Mouse (Mus musculus) retina, postnatal 7 days (tissue): ENCODE data around the gene Popdc3.
A peak's percentile ranks its signal among the peaks of the same experiment; 100 is the strongest.
"Not testable (repeated sequence)": the region's sequence is repeated elsewhere in the genome, so short reads cannot be mapped to it uniquely, and the experiment has no call there.

Experiments
- DNase-seq: peaks from one replicate; pipeline ENCODE4 v3.0.0-alpha.2; 2012; ENCODE audit warnings: low read depth, low spot score

The Popdc3 gene

DNA sequence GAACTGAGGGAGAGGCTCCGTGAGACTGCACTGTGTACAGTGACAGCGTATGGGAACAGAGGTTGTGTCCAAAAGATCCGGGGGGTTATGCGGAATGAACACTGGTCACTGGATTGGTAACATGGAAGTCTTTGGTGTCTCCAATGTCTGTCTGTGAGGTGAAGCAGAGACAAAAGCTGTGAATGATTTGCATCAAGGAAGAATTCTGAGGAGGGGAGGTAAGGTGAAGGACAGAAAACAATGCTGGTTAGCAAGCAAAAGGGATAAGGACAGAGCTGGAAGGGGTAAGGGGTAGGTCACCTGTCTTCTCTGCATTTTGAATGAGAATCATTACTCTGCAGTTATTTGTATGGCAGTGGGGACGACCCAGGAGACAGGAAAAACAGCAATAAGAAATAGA is 16.6 kb downstream of the Popdc3 start:
- DNase-seq, result no peak

GRCm38 (mm10) chr10:45204582-45204981 is 26.7 kb downstream of the Popdc3 start:
- DNase-seq, result no peak

DNA sequence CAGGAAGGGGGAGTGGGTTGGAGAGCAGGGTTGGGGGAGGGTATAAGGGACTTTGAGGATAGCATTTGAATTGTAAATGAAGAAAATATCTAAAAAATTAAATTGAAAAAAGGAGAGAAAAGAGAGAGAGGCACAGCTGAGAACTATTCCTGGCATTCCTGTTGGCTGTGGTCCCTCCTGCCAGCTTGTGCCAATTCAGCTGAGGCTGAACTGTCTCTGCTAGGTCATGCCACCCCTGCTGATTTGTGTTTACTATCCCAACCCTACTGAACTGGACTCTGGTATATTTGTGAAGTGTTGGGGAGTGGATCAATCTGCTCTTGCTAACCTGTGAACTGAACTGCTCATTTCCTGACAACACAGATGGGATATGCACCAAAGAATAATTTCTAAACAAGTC is 32.3 kb downstream of the Popdc3 start:
- DNase-seq, result no peak

DNA sequence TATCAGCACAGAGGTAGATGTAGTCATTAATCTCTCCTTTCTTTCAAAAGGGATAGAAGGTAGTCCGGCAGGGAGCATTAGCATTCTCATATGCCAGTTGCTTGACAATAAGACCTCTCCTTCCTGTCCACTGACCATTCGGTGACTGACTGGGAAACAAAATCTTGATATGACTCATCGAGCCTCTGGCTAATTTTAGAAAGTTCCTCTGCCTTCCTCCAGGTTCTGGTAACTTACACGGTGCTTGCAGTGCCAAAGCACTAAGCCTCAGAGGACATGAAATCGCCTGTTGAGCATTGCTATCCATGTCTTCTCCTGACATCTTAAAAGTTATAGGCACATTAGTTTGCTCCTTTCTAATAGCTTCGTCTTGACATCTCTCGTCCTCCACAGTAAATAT is 38.8 kb downstream of the Popdc3 start:
- no peak for DNase-seq

- no peak for DNase-seq
Measured at GRCm38 (mm10) chr10:45229954-45230353, 52.1 kb downstream of the Popdc3 start.

DNA sequence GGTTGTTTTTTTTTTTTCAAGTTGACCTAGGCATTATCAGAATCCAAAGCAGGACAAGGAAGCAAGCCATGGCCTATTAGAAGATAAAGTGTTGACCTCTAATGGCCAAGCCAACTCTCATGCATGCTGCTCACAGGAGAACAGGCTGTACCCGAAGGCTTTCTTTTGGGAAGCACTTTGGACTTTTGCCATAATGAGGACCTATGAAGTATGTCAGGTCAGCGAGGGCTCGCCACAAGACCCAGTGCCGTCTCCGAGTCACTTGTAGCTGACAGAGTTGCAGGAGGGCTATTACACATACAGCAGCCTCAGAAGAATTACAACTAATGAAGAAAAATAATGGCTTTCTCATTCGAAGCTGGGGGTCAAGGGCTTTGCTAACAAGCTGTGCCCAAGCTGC is 55.5 kb downstream of the Popdc3 start:
- DNase-seq, result no peak

DNA sequence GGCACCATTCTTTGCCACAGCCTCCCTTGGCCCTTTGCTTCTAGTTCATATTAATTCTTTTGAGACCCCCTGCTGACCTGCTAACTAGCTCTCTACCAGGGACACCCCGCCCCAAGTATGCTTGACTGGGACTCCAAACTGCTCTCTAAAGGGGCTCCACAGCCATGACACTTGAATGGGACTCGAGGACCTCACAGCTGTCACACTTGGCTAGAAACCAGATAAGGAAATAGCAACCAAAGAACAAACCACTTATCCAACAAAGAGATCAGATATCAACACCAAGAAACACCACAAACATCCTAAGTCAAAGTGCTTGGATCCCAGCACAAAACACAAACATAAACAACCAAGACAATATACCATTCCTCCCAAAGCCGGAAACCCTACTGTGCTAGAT is 58.4 kb downstream of the Popdc3 start:
- no peak for DNase-seq

DNA sequence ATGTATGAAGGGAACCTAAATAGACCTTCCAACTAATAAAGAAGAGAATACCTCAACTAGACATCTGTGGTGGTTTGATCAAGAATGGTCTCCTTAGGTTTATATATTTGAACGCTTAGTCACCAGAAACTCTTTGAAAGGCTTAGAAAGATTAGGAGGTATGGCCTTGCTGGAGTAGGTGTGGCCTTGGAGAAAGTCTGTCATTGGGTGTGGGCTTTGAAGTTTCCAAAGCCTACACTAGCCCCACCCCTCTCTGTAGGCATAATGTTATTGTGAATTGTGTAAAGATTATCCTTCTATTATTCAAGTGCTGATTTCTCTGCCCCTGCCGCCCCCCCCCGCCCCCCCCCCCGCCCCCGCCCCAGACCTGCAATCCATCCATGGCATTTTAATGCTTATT is 59.6 kb downstream of the Popdc3 start:
- DNase-seq, result no peak

- DNase-seq, result no peak
Measured at GRCm38 (mm10) chr10:45260477-45260876, 82.6 kb downstream of the Popdc3 start.

GRCm38 (mm10) chr10:45262126-45262525 is 84.2 kb downstream of the Popdc3 start:
- DNase-seq, result no peak

- no peak for DNase-seq
Measured at GRCm38 (mm10) chr10:45276499-45276898, 98.6 kb downstream of the Popdc3 start.

DNA sequence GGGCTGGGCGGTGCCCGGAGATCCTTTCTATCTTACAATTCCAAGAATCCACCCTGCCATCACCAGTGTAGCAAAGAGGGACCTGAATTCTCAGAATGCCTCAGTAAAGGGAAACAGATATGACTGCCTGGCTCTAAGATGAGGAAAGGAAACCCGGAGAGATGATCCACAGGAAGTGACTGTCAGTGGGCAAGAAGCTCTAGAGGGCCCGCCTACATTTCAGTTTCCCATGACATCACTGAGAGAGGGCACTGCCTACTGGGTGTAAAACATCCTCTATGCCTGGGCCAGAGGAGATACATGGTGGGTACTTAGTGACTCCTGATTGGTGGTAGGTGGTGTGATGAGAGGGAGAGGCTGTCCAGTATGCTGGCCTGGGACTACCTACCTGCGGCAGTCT is 99.1 kb downstream of the Popdc3 start:
- DNase-seq, result no peak

DNA sequence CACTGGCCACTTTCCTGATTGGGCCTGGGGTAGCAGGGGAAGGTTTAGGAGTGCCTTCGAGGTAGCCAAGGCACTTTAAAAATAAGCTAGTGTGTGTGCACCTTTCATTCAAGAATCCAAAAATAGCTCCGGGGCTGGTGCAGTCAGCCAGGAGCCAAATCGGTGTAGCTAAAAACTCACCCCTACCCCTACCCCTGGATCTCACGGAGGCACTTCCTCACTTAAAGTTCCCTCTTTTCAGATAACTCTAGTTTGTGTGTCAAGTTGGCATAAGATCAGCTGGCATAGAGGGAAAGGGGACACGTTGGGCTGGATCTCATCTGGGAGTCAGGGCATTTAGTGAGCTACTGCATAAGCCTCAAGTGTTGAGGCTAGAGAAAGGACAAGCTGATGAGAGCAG is 107.8 kb downstream of the Popdc3 start:
- DNase-seq, result no peak

DNA sequence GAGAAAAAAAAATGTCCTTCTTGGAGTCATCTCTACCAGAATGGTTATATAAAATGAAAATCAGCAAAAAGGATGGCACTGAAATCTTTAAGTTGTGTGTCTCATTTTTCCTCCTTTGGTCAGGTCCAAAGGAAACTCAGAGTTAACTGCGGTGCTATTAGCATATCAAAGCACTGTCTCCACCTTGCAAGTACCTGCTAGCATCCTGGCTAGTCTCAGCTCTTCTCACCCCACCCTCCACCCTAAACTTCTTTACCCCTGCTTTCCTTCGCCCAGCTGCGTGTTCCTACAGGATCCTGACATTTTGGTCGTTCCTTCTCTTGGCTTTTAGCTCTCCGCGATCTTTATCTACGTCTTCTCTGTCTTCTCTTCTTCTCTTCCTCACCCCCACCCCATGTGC is 110.5 kb downstream of the Popdc3 start:
- no peak for DNase-seq

DNA sequence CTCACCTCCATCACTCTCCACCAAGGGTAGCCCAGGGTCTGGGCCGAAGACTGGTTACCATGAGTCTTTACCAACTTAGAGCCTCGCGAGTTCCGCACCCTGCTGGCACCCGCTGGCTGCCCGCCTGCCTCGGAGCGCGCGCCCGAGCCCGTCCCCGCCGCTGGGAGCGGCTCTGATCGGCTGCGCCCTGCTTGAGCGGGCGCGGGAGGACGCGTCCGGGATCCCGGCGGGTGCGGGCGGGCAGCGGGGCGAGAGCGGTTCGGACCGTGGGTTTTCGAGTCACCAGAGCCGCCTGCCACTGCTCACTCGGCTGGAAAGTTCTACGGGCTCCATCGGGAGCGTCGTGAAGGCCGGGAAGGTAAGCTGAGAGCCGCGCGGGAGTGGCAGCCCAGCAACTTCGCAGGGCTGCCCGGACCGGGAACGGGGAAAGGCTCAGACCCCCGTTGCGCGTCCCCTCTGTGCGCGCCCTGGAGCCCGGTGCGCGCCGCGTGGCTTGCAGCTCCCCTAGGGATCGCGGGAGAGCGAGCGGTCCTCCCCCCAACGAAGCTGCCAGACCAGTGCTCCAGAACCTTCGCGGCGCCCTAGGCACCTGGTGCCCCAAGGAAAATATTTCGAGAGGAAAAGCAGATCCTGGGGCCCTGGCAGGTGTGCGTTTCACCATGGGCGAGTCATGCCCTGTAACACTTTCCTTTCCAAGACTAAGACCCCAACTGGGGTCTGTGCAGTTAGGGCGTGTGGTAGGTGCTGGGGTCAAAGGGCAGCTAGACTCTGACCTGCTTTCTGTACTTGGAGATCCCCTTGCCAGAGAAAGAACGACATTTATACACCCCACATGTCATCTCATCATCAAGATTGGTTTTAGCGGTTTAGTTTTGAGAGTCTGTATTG is 111.6 kb downstream of the Popdc3 start:
- DNase-seq, result peak; percentile 17

- DNase-seq, result no peak
Measured at GRCm38 (mm10) chr10:45290618-45291017, 112.7 kb downstream of the Popdc3 start.

DNA sequence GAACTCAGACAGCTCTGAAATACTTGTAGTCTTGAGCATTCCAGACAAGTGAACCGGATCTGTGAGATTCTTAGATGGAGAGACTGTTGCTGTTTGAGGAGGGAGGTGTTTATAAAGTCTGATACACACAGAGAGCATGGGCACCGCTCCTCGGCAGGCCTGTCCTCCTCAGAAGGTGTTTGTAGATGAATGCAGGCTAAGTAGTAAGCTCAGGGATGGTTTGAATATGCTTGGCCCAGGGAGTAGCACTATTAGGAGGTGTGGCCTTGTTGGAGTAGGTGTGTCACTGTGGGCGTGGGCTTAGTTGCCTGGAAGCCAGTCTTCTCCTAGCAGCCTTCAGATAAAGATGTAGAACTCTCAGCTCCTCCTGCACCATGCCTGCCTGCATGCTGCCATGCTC is 114.3 kb downstream of the Popdc3 start:
- not testable (repeated sequence) for DNase-seq

GRCm38 (mm10) chr10:45295093-45295492 is 117.2 kb downstream of the Popdc3 start:
- DNase-seq, result no peak

- DNase-seq, result no peak
Measured at GRCm38 (mm10) chr10:45298503-45298902, 120.6 kb downstream of the Popdc3 start.

GRCm38 (mm10) chr10:45299509-45299908 is 121.6 kb downstream of the Popdc3 start:
- DNase-seq, result no peak

- DNase-seq, result no peak
Measured at GRCm38 (mm10) chr10:45303315-45304036, 125.6 kb downstream of the Popdc3 start.

DNA sequence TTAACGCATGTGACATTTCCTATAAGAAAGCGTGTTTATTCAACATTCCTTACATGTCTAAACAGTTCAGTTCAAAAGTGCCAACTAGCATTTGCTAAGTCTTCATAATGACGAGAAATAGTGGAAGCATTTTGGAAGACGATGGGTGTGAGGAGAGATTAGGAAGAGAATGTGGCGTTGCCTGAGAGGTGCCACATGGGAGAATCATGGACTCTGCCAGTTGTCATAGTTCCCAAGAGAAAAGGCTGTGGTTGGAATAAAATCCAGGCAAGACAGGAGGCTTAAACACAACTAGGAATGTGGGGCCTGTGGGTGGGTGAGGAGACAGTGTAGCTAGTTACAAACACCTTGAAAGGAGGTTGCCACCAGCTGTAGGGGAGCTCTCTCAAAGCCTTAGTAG is 127.3 kb downstream of the Popdc3 start:
- DNase-seq, result no peak

- DNase-seq, result no peak
Measured at GRCm38 (mm10) chr10:45311129-45311528, 133.2 kb downstream of the Popdc3 start.
